Mouse (Mus musculus): ENCODE measurements around the gene Guca1a. TPM values are rescaled to one million over a fixed set of nuclear protein-coding genes. Genes with fewer than 3 reads are reported as not detected.
A peak's percentile ranks its signal among the peaks of the same experiment; 100 is the strongest.

Guca1a gene
- polyA plus RNA-seq, 1 experiment from 2014 or later: 2.4 TPM

DNA sequence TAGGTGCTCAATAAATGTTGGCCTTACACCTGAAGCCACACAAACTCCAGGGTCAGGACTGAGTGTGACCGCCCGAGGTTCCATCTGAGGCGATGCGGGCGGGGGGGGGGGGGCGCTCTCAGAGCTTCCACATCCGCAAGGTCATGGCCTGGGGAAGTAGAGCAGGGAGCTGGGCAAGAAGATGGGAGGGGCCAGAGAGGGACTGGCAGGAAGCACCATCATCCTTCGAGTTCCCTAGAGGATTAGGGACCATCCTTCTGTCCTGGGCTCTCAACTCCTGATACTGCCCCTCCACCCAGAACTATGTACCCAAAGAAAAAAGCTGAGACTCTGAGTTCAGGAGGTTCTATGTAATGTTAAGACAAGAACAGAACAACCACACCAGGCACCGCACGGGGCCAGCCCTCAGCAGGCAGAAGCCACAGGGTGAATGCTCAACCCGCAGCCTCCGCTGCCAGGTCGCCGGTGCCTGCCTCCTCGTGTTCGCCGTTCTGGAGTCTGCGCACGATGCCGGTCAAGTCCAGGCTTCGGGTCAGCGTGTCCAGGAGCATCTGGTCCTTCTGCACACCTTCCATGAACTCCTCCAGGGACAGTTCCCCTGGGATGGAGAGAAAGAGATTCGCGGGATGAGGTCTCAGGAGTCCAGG, 6.0 kb downstream of the Guca1a start:
- Histone ChIP-seq H3K4me3 (ENCODE audit: low read length) (peak overlapping the region; percentile 50), H3K36me3 (ENCODE audit: control insufficient read depth, insufficient read depth, low read length) (no peaks in the 10 kb centered on the region), H3K4me1 (ENCODE audit: control insufficient read depth, insufficient read depth, low read length) (peaks cover 15% of the 10 kb centered on the region), H3K4me2 (ENCODE audit: low read depth, low read length) (peak overlapping the region; percentile 74), H3K9me3 (ENCODE audit: control insufficient read depth, low read length) (no peaks in the 10 kb centered on the region), H3K27me3 (replicated peaks; ENCODE audit: control insufficient read depth, insufficient read depth, low read length) (peaks cover 8% of the 10 kb centered on the region), H3K27ac (ENCODE audit: low read length) (no peak overlapping the region), H3K9ac (ENCODE audit: low read depth, low read length) (peak overlapping the region; percentile 58)
- 24% methylated on average over 23 of the region's 24 CpGs for WGBS
- ATAC-seq: no peak

DNA sequence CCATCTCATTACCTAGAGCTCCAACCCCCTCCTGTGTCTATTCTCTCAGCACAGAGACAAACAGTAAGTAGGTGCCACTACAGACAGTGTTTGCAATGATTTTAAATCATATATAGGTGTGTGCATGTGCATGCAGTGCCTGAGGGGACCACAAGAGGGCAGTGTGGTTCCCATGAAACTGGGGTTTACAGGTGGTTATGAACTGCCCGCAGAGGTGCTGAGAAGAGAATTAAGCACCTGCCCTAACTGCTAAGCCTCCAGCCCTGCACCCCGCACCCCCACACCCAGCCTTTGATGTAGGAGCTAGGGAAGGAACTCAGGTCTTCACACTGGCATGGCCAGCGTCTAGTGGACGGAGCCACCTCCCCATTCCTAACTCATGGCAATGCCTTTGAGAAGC, 13.7 kb downstream of the Guca1a start:
- Histone ChIP-seq H3K36me3 (ENCODE audit: control insufficient read depth, insufficient read depth, low read length) (no peaks in the 10 kb centered on the region), H3K4me3 (ENCODE audit: low read length) (no peak overlapping the region), H3K27ac (ENCODE audit: low read length) (no peak overlapping the region), H3K4me1 (ENCODE audit: control insufficient read depth, insufficient read depth, low read length) (no peaks in the 10 kb centered on the region), H3K9me3 (ENCODE audit: control insufficient read depth, low read length) (no peaks in the 10 kb centered on the region), H3K9ac (ENCODE audit: low read depth, low read length) (no peak overlapping the region), H3K27me3 (replicated peaks; ENCODE audit: control insufficient read depth, insufficient read depth, low read length) (no peaks in the 10 kb centered on the region), H3K4me2 (ENCODE audit: low read depth, low read length) (no peak overlapping the region)
- ATAC-seq: no peak
- WGBS: 62% methylated on average over 4 of the region's 4 CpGs

DNA sequence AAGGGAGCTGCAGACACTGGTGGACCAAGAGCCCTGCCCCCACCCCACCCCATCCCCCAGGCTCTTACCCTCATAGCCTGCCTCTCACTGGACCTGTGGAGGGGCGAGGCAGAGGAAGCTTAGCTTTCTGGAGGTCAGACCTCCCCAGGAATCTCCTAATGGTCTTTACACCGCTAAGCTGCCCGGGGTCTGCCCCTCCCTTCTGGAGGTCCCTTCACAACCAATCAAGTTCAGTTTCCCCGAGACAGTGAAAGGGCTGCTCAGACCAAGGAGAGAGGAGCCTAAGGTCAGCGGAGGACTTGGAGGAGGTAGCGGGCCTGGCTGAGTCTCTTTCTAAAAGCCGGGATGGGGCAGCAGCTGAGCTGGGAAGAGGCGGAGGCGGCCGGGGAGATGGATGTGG, 15.2 kb downstream of the Guca1a start, which contains the start of gene Guca1b:
Gene Guca1b (plus strand): TSS at position 249 of the 400 bp plus-strand sequence.
- Histone ChIP-seq H3K9me3 (ENCODE audit: control insufficient read depth, low read length) (no peaks in the 10 kb centered on the region), H3K36me3 (ENCODE audit: control insufficient read depth, insufficient read depth, low read length) (peaks cover under 1% of the 10 kb centered on the region; the same call in 1 of the 2 replicates), H3K4me2 (ENCODE audit: low read depth, low read length) (no peak within 1 kb of the TSS), H3K4me3 (ENCODE audit: low read length) (no peak within 1 kb of the TSS), H3K27me3 (replicated peaks; ENCODE audit: control insufficient read depth, insufficient read depth, low read length) (no peaks in the 10 kb centered on the region), H3K4me1 (ENCODE audit: control insufficient read depth, insufficient read depth, low read length) (no peaks in the 10 kb centered on the region), H3K9ac (ENCODE audit: low read depth, low read length) (no peak within 1 kb of the TSS), H3K27ac (ENCODE audit: low read length) (no peak within 1 kb of the TSS)
- ATAC-seq: no peak
- WGBS: 36% methylated on average over 10 of the region's 10 CpGs

DNA sequence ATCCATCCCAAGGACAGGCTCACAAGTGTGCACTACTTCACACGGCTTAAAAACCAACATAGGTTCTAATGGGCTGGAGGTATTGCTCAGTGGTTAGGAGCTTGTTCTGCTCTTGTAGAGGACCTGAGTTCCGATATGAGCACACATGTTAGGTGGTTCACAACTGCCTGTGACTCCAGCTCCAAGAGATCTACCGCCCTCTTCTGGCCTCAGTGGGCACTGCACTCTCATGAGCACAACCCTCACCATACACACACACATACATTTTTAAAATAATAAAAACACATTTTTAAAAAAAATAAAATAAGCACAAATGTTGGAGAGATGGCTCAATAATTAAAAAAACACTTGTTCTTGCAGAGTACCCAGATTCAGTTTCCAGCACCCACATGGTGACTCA, 16.3 kb downstream of the Guca1a start:
- WGBS: 88% methylated on average over 3 of the region's 3 CpGs
- no peak overlapping the region for H3K4me3 ChIP-seq (ENCODE audit: low read length)

DNA sequence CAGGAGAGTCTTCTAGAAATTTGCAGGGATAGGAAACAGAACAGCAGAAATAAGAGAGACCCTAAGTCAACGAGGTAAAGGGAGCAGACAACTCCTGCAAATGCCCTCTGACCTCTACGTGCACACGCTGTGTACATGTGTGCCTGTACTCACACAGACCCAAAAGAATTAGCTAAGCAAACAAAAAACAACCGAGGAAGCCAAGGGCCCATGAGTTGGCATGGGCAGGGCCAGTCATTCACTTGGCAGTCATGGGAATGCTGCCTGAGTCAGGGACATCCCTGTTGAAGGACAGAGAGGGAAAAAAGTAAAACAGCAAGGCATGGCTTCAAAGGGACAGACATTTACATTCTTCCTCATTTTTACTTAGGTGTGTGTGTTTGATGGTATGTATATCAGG, 17.1 kb downstream of the Guca1a start:
- no peaks in the 10 kb centered on the region for H3K9me3 ChIP-seq (ENCODE audit: control insufficient read depth, low read length)
- 77% methylated on average over 4 of the region's 4 CpGs for WGBS
- H3K27me3 ChIP-seq (replicated peaks; ENCODE audit: control insufficient read depth, insufficient read depth, low read length): no peaks in the 10 kb centered on the region
- no peak overlapping the region for H3K27ac ChIP-seq (ENCODE audit: low read length)
- no peak overlapping the region for H3K9ac ChIP-seq (ENCODE audit: low read depth, low read length)
- no peak overlapping the region for H3K4me2 ChIP-seq (ENCODE audit: low read depth, low read length)
- ATAC-seq: no peak
- H3K4me1 ChIP-seq (ENCODE audit: control insufficient read depth, insufficient read depth, low read length): no peaks in the 10 kb centered on the region
- H3K4me3 ChIP-seq (ENCODE audit: low read length): no peak overlapping the region
- peaks cover 2% of the 10 kb centered on the region; the same call in 1 of the 2 replicates for H3K36me3 ChIP-seq (ENCODE audit: control insufficient read depth, insufficient read depth, low read length)

More for the DNA sequence above, 16.3 kb downstream of the Guca1a start:
- no peak overlapping the region for H3K27ac ChIP-seq (ENCODE audit: low read length)
- H3K9ac ChIP-seq (ENCODE audit: low read depth, low read length): no peak overlapping the region
- no peak for ATAC-seq
- no peaks in the 10 kb centered on the region for H3K27me3 ChIP-seq (replicated peaks; ENCODE audit: control insufficient read depth, insufficient read depth, low read length)
- H3K4me1 ChIP-seq (ENCODE audit: control insufficient read depth, insufficient read depth, low read length): no peaks in the 10 kb centered on the region
- no peak overlapping the region for H3K4me2 ChIP-seq (ENCODE audit: low read depth, low read length)
- H3K36me3 ChIP-seq (ENCODE audit: control insufficient read depth, insufficient read depth, low read length): peaks cover 2% of the 10 kb centered on the region; the same call in 1 of the 2 replicates
- H3K9me3 ChIP-seq (ENCODE audit: control insufficient read depth, low read length): no peaks in the 10 kb centered on the region

DNA sequence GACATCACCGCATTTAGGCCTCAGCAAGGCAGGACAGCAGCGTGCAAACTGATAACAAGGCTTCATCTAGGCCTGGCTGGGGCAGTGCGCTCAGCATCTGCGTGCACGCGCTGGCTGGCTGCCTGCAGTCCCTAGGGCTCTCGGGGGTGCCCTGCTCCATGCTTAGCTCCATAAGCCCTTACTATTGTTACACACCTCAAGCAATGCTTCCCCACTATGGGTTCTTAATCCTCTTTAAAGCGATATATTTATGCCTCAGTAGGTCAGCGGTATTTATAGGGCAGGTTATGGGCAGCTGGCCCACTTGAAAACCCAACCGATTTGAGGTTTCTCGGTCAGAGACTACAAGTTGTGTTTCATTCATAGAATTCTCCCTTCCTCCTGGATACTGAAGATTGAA, 18.5 kb downstream of the Guca1a start:
- H3K4me1 ChIP-seq (ENCODE audit: control insufficient read depth, insufficient read depth, low read length): no peaks in the 10 kb centered on the region
- peaks cover 2% of the 10 kb centered on the region; the same call in 1 of the 2 replicates for H3K36me3 ChIP-seq (ENCODE audit: control insufficient read depth, insufficient read depth, low read length)
- WGBS: 86% methylated on average over 11 of the region's 11 CpGs
- H3K27me3 ChIP-seq (replicated peaks; ENCODE audit: control insufficient read depth, insufficient read depth, low read length): no peaks in the 10 kb centered on the region
- no peak overlapping the region for H3K27ac ChIP-seq (ENCODE audit: low read length)
- ATAC-seq: no peak
- H3K4me2 ChIP-seq (ENCODE audit: low read depth, low read length): no peak overlapping the region
- no peak overlapping the region for H3K4me3 ChIP-seq (ENCODE audit: low read length)
- H3K9me3 ChIP-seq (ENCODE audit: control insufficient read depth, low read length): no peaks in the 10 kb centered on the region
- H3K9ac ChIP-seq (ENCODE audit: low read depth, low read length): no peak overlapping the region

DNA sequence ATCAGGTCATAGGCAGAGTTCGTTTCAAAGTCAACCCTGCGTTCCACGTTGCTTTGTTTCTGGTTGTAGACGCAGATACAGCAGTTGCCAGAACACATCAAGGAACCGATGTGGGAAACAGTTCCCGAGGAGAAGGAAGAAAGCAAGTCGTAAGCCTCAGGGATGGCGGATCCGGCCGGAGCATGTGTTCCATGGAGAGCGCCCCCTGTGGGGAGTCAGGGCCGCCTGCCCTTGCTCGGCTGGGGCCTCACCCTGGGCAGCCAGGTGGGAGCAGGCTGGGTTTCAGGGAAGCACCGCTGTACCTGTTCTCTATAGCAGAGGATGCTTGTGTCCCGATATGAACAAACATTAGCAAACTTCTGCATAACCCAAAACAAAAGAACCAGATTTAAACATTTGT, 22.3 kb downstream of the Guca1a start:
- WGBS: 84% methylated on average over 15 of the region's 15 CpGs
- H3K27me3 ChIP-seq (replicated peaks; ENCODE audit: control insufficient read depth, insufficient read depth, low read length): no peaks in the 10 kb centered on the region
- H3K4me2 ChIP-seq (ENCODE audit: low read depth, low read length): no peak overlapping the region
- no peak overlapping the region for H3K9ac ChIP-seq (ENCODE audit: low read depth, low read length)
- H3K4me1 ChIP-seq (ENCODE audit: control insufficient read depth, insufficient read depth, low read length): no peaks in the 10 kb centered on the region
- no peak overlapping the region for H3K27ac ChIP-seq (ENCODE audit: low read length)
- no peaks in the 10 kb centered on the region for H3K9me3 ChIP-seq (ENCODE audit: control insufficient read depth, low read length)
- ATAC-seq: no peak
- H3K36me3 ChIP-seq (ENCODE audit: control insufficient read depth, insufficient read depth, low read length): peaks cover 8% of the 10 kb centered on the region; the same call in 1 of the 2 replicates
- H3K4me3 ChIP-seq (ENCODE audit: low read length): no peak overlapping the region

DNA sequence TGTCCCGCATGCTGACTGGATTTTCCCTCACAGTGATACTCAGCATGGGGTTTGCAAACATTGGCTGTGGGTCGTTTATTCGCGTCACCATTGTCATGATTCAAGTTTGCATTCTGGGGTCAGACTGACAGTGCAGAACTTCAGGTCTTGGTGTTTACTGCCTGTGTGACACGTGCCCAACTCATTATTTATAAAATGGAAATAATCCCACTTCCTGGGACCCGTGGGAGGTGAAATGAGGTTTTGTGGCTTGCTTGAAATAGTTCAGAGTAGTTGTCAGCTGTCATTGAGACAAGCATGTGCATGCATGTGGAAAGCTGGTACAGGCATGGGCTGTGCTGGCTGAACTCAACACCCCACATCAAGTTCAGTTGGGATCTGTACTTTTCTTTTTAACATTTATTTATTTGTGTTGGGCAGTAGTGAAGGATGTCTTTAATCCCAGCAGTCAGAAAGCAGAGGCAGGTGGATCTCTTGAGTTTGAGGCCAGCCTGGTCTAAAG, 23.6 kb downstream of the Guca1a start:
- Histone ChIP-seq H3K9ac (ENCODE audit: low read depth, low read length) (no peak overlapping the region), H3K27ac (ENCODE audit: low read length) (no peak overlapping the region), H3K4me3 (ENCODE audit: low read length) (no peak overlapping the region), H3K9me3 (ENCODE audit: control insufficient read depth, low read length) (no peaks in the 10 kb centered on the region), H3K27me3 (replicated peaks; ENCODE audit: control insufficient read depth, insufficient read depth, low read length) (no peaks in the 10 kb centered on the region), H3K36me3 (ENCODE audit: control insufficient read depth, insufficient read depth, low read length) (peaks cover 12% of the 10 kb centered on the region), H3K4me1 (ENCODE audit: control insufficient read depth, insufficient read depth, low read length) (no peaks in the 10 kb centered on the region), H3K4me2 (ENCODE audit: low read depth, low read length) (no peak overlapping the region)
- ATAC-seq: no peak
- 85% methylated on average over 6 of the region's 6 CpGs for WGBS

DNA sequence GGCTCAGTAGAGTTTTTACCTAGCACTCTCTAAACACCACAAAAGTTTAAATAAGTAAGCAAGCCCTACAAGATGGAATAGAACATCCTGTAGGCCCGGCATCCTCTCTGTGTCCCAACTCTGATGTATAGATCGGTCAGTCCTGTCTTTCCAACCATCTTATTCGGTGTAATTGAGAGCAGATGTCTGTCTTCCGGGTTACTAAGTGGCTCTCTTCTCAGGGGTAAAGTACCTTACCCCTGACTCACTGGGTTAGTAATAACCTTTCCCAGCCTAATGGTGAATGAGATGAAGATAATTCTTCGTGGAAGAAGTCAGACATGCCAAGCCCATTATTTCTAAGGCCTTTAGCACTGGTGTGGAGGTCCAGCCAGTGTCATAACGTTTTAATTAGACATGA, 26.4 kb downstream of the Guca1a start:
- H3K27me3 ChIP-seq (replicated peaks; ENCODE audit: control insufficient read depth, insufficient read depth, low read length): no peaks in the 10 kb centered on the region
- ATAC-seq: no peak
- WGBS: 85% methylated on average over 6 of the region's 6 CpGs

More for the DNA sequence above, 26.4 kb downstream of the Guca1a start:
- Histone ChIP-seq H3K27ac (ENCODE audit: low read length) (no peak overlapping the region), H3K4me1 (ENCODE audit: control insufficient read depth, insufficient read depth, low read length) (0 out of 2 replicates have a peak, but pooled peaks cover 6% of the 10 kb centered on the region), H3K4me3 (ENCODE audit: low read length) (no peak overlapping the region), H3K9ac (ENCODE audit: low read depth, low read length) (no peak overlapping the region), H3K36me3 (ENCODE audit: control insufficient read depth, insufficient read depth, low read length) (peaks cover 10% of the 10 kb centered on the region), H3K4me2 (ENCODE audit: low read depth, low read length) (no peak overlapping the region), H3K9me3 (ENCODE audit: control insufficient read depth, low read length) (no peaks in the 10 kb centered on the region)

Data from intestine, embryonic 16.5 days (tissue).